Mouse (Mus musculus) liver, embryonic 15.5 days (tissue): ENCODE measurements around the gene Hddc3. TPM values are rescaled to one million over a fixed set of nuclear protein-coding genes. Genes with fewer than 3 reads are reported as not detected.
"Not testable (repeated sequence)": the region's sequence is repeated elsewhere in the genome, so short reads cannot be mapped to it uniquely, and the experiment has no call there.

Experiments used
- ATAC-seq: fragments of 200-750 bp; cut with Nextera tagmentation; 2 replicates; pipeline ENCODE4 v1.8.0; 2017; ENCODE audit warnings: moderate number of reproducible peaks, mild to moderate bottlenecking, moderate library complexity; ENCODE audit not compliant: insufficient read depth
- H3K27ac ChIP-seq: fragments of 300-500 bp; sonication (generic); replicated peaks from 2 replicates; pipeline ENCODE4 v1.5.1; 2015; ENCODE audit warnings: mild to moderate bottlenecking, inconsistent platforms
- H3K27me3 ChIP-seq: fragments of 300-500 bp; sonication (generic); 2 replicates; pipeline ENCODE4 v1.6.1; 2015; ENCODE audit warnings: mild to moderate bottlenecking, inconsistent platforms
- H3K36me3 ChIP-seq: fragments of 300-500 bp; sonication (generic); replicated peaks from 2 replicates; pipeline ENCODE4 v1.6.1; 2015; ENCODE audit warnings: moderate library complexity, mild to moderate bottlenecking, inconsistent platforms
- H3K4me1 ChIP-seq: fragments of 300-500 bp; sonication (generic); replicated peaks from 2 replicates; pipeline ENCODE4 v1.6.1; 2015; ENCODE audit warnings: inconsistent platforms
- H3K4me2 ChIP-seq: fragments of 300-500 bp; sonication (generic); 2 replicates; pipeline ENCODE4 v1.6.1; 2015; ENCODE audit warnings: moderate library complexity, mild to moderate bottlenecking, inconsistent platforms
- H3K4me3 ChIP-seq: fragments of 300-500 bp; sonication (generic); replicated peaks from 2 replicates; pipeline ENCODE4 v1.5.1; 2015; ENCODE audit warnings: mild to moderate bottlenecking, inconsistent platforms
- H3K9ac ChIP-seq: fragments of 300-500 bp; sonication (generic); 2 replicates; pipeline ENCODE4 v1.6.1; 2015; ENCODE audit warnings: moderate library complexity, mild to moderate bottlenecking, inconsistent platforms
- H3K9me3 ChIP-seq: fragments of 300-500 bp; sonication (generic); replicated peaks from 2 replicates; pipeline ENCODE4 v1.6.1; 2016; ENCODE audit warnings: inconsistent platforms
- WGBS: fragments of 180-500 bp; shearing (Covaris S2); methylation state at CpG from one replicate; pipeline ENCODE4 v1.1.7; 2015; ENCODE audit warnings: mixed read lengths; ENCODE audit not compliant: insufficient replicate concordance; 5-methylcytosine and 5-hydroxymethylcytosine counted together
- polyA plus RNA-seq: library from polyadenylated mRNA; unstranded; fragments of >200 nt; fragmentation: Nextera tagmentation; extraction: Ambion mirVana; gene quantifications from 2 replicates; pipeline ENCODE4 v1.2.1, GENCODE M21; 2015

Gene Hddc3
- polyA plus RNA-seq, 1 experiment from 2014 or later = 3.5 TPM

DNA sequence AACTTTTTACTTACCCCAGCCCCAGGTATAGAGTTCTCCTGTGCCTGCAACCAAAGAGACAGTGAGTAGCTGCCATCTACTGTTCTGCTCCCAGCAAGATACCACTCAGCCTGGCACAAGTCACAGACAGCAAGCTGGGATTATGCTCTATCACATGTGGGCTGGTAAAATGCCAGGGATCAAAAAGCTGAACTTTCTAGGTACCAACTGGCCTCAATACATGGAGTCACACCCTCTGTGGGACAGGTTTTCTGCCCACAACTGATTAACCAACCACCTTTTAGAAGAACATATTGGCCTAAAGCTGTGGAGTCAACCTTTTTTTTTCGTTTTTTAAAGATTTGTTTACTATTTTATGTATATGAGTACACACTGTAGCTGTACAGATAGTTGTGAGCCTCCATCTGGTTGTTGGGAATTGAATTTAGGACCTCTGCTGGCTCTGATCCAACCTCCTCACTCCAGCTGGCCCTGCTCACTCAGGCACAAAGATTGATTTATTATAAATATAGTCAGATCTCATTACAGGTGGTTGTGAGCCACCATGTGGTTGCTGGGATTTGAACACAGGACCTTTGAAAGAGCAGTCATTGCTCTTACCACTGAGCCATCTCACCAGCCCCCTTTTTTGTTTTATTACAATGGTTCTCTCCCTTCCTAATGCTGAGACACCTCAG, 25.3 kb upstream of the Hddc3 start:
- Histone ChIP-seq H3K27ac (no peak overlapping the region), H3K4me1 (no peaks in the 10 kb centered on the region), H3K9me3 (no peaks in the 10 kb centered on the region), H3K27me3 (no peaks in the 10 kb centered on the region), H3K9ac (no peak overlapping the region), H3K4me3 (no peak overlapping the region), H3K36me3 (peaks cover 82% of the 10 kb centered on the region), H3K4me2 (no peak overlapping the region)
- no peak for ATAC-seq
- 52% methylated on average over 1 of the region's 1 CpGs for WGBS

GRCm38 (mm10) chr7:80318670-80319069, 24.2 kb upstream of the Hddc3 start:
- no peak overlapping the region for H3K4me2 ChIP-seq
- H3K4me3 ChIP-seq = no peak overlapping the region
- H3K27me3 ChIP-seq = no peaks in the 10 kb centered on the region
- ATAC-seq = no peak
- H3K4me1 ChIP-seq = peaks cover 11% of the 10 kb centered on the region
- H3K9me3 ChIP-seq = no peaks in the 10 kb centered on the region
- peaks cover 71% of the 10 kb centered on the region for H3K36me3 ChIP-seq
- 93% methylated on average over 4 of the region's 4 CpGs for WGBS
- no peak overlapping the region for H3K27ac ChIP-seq
- H3K9ac ChIP-seq = no peak overlapping the region

DNA sequence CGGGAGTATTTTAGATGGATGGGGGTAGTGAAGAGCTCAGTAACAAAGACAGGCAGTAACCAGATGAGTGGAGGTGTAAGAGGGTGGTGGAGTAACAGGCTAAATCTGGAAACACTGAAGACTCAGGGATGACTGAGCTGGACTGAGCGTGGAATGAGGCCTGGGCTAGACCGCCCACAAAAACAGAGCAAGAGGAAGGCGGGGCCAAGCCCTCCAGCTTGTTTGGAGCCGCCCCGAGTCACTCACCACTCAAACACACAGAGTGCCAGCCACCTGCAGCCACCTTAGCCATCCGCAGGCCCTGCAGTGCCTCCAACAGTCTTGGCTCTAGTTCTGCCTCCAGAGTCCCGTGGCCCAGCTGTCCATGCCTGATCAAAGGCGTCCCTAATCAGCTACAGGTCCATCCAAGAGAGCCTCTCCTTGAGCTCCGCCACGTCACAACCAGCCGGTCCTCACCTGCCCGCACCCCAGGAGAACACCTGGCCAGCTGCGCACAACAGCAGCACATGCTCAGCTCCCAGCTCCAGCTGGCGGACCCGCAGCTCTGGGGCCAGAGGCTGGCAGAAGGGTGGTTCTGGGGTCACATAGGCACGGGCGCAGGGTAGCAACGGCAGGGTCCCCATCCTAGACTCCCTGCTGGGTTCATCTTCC, 22.9 kb upstream of the Hddc3 start:
- H3K27me3 ChIP-seq = no peaks in the 10 kb centered on the region
- H3K9ac ChIP-seq = no peak overlapping the region
- no peak overlapping the region for H3K4me2 ChIP-seq
- no peaks in the 10 kb centered on the region for H3K9me3 ChIP-seq
- WGBS = 85% methylated on average over 19 of the region's 19 CpGs
- peaks cover 18% of the 10 kb centered on the region for H3K4me1 ChIP-seq
- H3K27ac ChIP-seq = no peak overlapping the region
- peaks cover 58% of the 10 kb centered on the region for H3K36me3 ChIP-seq
- no peak overlapping the region for H3K4me3 ChIP-seq
- no peak for ATAC-seq

- Histone ChIP-seq H3K9me3 (no peaks in the 10 kb centered on the region), H3K4me1 (peaks cover 22% of the 10 kb centered on the region), H3K4me2 (peak overlapping the region; percentile 88), H3K4me3 (peak overlapping the region; percentile 75), H3K9ac (peak overlapping the region; percentile 67), H3K36me3 (peaks cover 42% of the 10 kb centered on the region), H3K27ac (peak overlapping the region; percentile 81), H3K27me3 (no peaks in the 10 kb centered on the region)
- ATAC-seq = no peak
- 10% methylated on average over 8 of the region's 8 CpGs for WGBS
Observed at GRCm38 (mm10) chr7:80323336-80323735, 19.6 kb upstream of the Hddc3 start.

DNA sequence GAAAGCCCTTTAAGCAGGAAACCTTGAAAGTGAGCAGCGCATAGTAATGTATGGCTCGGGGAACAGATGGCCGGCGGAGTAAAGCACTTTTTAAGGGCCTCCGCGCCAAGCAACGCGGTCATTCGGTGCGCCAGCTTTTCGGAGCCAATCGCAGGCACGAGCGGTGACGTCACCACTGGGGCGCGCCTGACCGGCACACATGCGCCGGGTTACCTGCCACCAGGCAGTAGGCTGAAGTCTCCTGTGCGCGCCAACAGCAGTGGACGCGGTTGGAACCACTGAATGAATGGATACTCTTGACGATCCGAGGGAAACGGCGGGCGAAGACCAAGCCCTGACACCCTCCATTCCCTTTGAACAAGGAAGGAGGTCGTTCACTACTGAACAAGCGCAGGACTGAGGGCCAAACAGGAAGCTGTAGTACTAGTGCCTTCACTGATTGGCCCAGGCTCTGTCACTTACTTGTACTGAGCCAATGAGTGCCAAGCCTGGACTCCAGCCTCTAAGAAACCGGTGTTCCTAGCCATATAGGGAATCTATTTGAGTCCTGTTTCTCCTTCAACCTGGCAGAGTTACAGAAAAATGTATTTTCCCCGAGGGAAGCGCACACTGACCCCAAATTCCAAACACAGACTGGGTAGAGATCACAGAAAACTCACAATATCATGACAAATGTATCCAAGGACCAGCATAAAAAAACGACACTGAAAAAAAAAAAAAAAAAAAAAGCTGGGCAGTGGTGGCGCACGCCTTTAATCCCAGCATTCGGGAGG, 18.7 kb upstream of the Hddc3 start, which contains the start of gene Rccd1:
Gene Rccd1 (minus strand): TSS at position 412 of the 773 bp plus-strand sequence.
- H3K4me2 ChIP-seq = peak within 1 kb of the TSS; percentile 88
- H3K9ac ChIP-seq = peak within 1 kb of the TSS; percentile 67
- peak; percentile 99 for ATAC-seq
- no peaks in the 10 kb centered on the region for H3K9me3 ChIP-seq
- no peaks in the 10 kb centered on the region for H3K27me3 ChIP-seq
- peak within 1 kb of the TSS; percentile 81 for H3K27ac ChIP-seq
- H3K4me1 ChIP-seq = peaks cover 22% of the 10 kb centered on the region
- 2% methylated on average over 38 of the region's 38 CpGs for WGBS
- peak within 1 kb of the TSS; percentile 75 for H3K4me3 ChIP-seq
- H3K36me3 ChIP-seq = peaks cover 43% of the 10 kb centered on the region

DNA sequence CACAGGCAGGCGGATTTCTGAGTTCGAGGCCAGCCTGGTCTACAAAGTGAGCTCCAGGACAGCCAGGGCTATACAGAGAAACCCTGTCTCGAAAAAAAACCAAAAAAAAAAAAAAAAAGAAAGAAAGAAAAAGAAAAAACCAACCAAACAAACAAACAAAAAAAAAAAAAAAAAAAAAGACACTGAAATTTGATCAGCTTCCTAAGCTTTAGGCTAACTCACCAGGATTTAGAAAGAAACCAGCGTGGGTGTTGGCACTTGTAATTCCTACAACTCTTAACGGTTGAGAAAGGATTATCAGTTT, 18.1 kb upstream of the Hddc3 start:
- peak overlapping the region; percentile 75 for H3K4me3 ChIP-seq
- not testable (repeated sequence) for H3K27me3 ChIP-seq

GRCm38 (mm10) chr7:80325292-80325868, 17.5 kb upstream of the Hddc3 start:
- Histone ChIP-seq H3K4me3 (no peak overlapping the region), H3K27ac (0 out of 2 replicates have a peak overlapping the region, but pooled peaks have one; percentile 81), H3K9me3 (no peaks in the 10 kb centered on the region), H3K9ac (no peak overlapping the region), H3K4me1 (peaks cover 22% of the 10 kb centered on the region), H3K27me3 (no peaks in the 10 kb centered on the region), H3K4me2 (no peak overlapping the region), H3K36me3 (peaks cover 37% of the 10 kb centered on the region)
- 87% methylated on average over 16 of the region's 16 CpGs for whole genome bisulfite sequencing
- no peak for ATAC-seq

More for the DNA sequence above, 18.1 kb upstream of the Hddc3 start:
- not testable (repeated sequence) for ATAC-seq, H3K9ac ChIP-seq, H3K9me3 ChIP-seq
- 38% methylated on average over 5 of the region's 5 CpGs for WGBS
- H3K4me2 ChIP-seq = peak overlapping the region; percentile 88
- H3K27ac ChIP-seq = peak overlapping the region; percentile 81
- H3K36me3 ChIP-seq = peaks cover 39% of the 10 kb centered on the region
- peaks cover 22% of the 10 kb centered on the region for H3K4me1 ChIP-seq

DNA sequence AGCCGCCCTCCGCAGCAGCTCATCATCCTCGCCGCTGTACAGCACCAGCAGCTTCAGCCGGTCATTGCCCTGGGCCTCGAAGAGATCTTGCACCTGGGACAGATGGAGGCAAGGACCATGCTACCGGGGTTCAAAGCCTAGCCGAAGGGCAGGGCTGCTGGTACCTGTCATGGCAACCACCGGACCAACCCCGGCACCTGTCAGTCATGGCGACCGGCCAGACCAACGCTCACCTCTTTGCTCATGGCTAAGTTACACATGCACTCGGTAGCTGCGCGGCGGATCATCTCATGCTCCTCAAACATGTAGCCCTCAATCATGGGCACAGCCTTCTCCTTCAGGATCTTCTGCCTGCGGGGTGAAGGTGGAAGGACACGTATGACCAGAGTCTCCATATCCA, 16.8 kb upstream of the Hddc3 start:
- no peak for ATAC-seq
- H3K4me2 ChIP-seq = no peak overlapping the region
- H3K9ac ChIP-seq = no peak overlapping the region
- H3K27me3 ChIP-seq = no peaks in the 10 kb centered on the region
- H3K4me1 ChIP-seq = peaks cover 22% of the 10 kb centered on the region
- no peak overlapping the region for H3K27ac ChIP-seq
- H3K9me3 ChIP-seq = no peaks in the 10 kb centered on the region
- peaks cover 37% of the 10 kb centered on the region for H3K36me3 ChIP-seq
- H3K4me3 ChIP-seq = no peak overlapping the region
- 92% methylated on average over 19 of the region's 19 CpGs for WGBS

- Histone ChIP-seq H3K9ac (no peak overlapping the region), H3K9me3 (no peaks in the 10 kb centered on the region), H3K4me3 (no peak overlapping the region), H3K27ac (no peak overlapping the region), H3K36me3 (peaks cover 71% of the 10 kb centered on the region), H3K4me2 (no peak overlapping the region), H3K4me1 (peaks cover 1% of the 10 kb centered on the region), H3K27me3 (no peaks in the 10 kb centered on the region)
- 81% methylated on average over 8 of the region's 8 CpGs for WGBS
- ATAC-seq = no peak
Observed at GRCm38 (mm10) chr7:80330278-80330677, 12.6 kb upstream of the Hddc3 start.

DNA sequence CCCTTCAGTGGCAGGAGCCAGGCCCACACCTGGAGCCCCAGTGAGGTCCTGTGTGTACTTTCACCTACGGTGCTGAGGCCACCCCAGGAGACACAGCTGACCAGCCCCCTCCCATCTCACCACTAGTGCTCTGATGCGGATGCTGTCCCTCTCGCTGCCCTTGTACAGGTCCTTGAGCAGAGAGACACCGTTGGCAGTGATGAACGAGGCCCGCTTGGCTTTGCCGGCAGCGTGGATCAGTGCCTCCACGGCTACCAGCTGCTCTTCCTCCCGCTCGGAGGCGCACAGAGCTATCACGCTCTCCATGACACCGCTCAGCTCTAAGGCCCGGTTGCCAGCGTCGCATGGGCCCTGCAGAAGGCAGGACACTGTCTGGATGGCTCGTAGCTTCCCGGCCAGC, 11.5 kb upstream of the Hddc3 start:
- no peak overlapping the region for H3K4me2 ChIP-seq
- 90% methylated on average over 19 of the region's 19 CpGs for WGBS
- no peak for ATAC-seq
- no peaks in the 10 kb centered on the region for H3K9me3 ChIP-seq
- H3K27me3 ChIP-seq = no peaks in the 10 kb centered on the region
- H3K27ac ChIP-seq = no peak overlapping the region
- H3K9ac ChIP-seq = no peak overlapping the region
- H3K4me3 ChIP-seq = no peak overlapping the region
- H3K36me3 ChIP-seq = peaks cover 74% of the 10 kb centered on the region
- no peaks in the 10 kb centered on the region for H3K4me1 ChIP-seq

DNA sequence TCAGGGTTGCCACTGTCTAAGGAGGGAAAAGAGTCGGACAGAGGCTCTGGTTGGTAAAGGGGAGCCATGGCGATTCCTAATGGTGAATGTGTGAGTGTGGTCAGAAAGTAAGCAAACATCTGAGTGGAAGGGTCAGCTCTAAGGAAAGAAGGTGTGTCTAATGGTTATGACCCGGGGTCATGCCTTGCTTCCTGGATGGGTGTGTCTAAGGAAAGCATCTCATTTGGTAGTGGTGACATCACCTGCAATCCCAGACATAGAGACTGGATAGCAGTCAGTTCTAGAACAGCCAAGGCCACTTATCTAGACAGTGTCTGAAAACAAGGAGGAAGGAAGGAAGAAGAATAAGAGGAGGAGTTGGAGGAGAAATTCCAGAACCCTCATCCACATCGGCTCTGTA, 8.1 kb upstream of the Hddc3 start:
- ATAC-seq = no peak
- no peak overlapping the region for H3K4me2 ChIP-seq
- H3K36me3 ChIP-seq = peaks cover 68% of the 10 kb centered on the region
- no peaks in the 10 kb centered on the region for H3K27me3 ChIP-seq
- H3K9ac ChIP-seq = no peak overlapping the region
- H3K27ac ChIP-seq = no peak overlapping the region
- peaks cover 15% of the 10 kb centered on the region for H3K4me1 ChIP-seq
- 74% methylated on average over 4 of the region's 4 CpGs for WGBS
- H3K9me3 ChIP-seq = no peaks in the 10 kb centered on the region
- H3K4me3 ChIP-seq = no peak overlapping the region
